Mouse (Mus musculus): ENCODE data around the gene Gypa. TPM values are rescaled to one million over a fixed set of nuclear protein-coding genes. Genes with fewer than 3 reads are reported as not detected.
A peak's percentile ranks its signal among the peaks of the same experiment; 100 is the strongest.

Gypa gene
- total RNA-seq, 2 experiments from 2014 or later: 0.28 to 0.33 TPM

DNA sequence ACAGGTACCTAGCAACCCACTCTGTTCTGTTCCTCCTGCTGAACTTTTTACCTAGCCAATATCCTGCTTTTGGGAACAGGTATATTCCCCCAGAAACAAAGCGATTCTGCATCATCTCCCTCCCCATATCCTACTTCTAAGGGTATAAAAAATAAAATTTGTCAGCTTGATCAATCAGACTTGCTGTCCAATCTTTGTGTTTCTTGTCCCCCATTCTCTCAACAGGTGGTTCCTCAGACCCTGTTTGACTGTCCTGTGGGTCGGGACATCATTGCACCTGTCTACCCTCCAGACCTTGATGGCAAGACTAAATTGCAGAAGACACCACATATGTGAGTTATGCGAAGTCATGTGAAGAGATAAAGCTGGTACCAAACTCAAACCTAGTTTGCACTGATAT, 48.3 kb downstream of the Gypa start:
- DNase-seq (ENCODE audit: low spot score in 2 of 2): no peak

DNA sequence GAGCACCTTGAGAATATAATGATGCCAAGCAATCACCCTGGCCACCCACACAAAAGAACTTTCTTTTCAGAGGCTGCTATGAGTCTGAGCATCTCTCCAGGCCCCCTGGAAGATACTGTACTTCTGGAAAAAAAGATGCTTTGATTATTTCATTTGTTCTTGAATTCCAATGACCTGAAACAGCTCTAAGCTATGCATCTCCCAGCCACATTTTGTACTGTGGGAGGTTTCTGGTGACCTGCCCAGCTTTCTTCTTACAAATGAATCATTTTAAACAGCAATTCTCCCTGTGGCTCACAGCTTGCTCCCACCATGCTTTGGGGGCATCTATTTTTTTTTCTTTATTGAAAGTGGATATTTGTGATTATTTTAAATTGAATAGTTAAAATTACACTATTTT, 56.9 kb downstream of the Gypa start:
- DNase-seq (ENCODE audit: low spot score in 2 of 2): peak; percentile 11 to 36

DNA sequence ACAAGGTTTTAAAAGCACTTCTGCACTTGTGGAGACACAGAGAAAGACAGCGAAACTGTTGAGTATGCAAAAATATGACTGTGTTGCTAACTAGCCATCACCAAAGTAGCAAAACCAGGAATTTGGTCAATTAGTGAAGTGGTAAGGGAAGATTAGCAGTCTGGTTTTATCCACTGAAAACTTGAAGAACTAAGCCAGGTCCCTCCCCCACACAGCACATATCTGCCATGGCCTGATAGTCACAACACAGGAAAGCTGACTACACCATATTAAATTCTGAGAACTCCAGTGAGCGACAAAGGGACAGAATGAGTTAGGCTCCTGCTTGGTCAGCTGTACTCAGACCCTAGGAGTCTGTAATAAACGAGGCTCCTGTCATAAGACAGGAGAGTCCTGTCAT, 57.7 kb downstream of the Gypa start:
- DNase-seq (ENCODE audit: low spot score in 2 of 2): no peak

GRCm38 (mm10) chr8:80554991-80555390, 61.4 kb downstream of the Gypa start:
- no peak for DNase-seq (ENCODE audit: low spot score in 2 of 2)

Other genes starting within 250 kb of the Gypa start
- 1 to 10 TPM; 1.0 to 1.1 TPM for gene Frem3, start 117.3 kb downstream of the Gypa start, total RNA-seq (2021)
- gene Smarca5, start 245.7 kb downstream of the Gypa start, total RNA-seq (2021): 10 to 100 TPM; 53.6 to 57.3 TPM

All from layer of hippocampus, postnatal 14 days (tissue).